Mouse (Mus musculus) spleen, adult 2 months (tissue): ENCODE data around the gene Vmn2r47. TPM values are rescaled to one million over a fixed set of nuclear protein-coding genes. Genes with fewer than 3 reads are reported as not detected.
"Not testable (repeated sequence)": the region's sequence is repeated elsewhere in the genome, so short reads cannot be mapped to it uniquely, and the experiment has no call there.

Experiments used
- DNase-seq, 2 experiments: peaks; one replicate each; pipeline versions ENCODE4 v3.0.0 to v3.0.0-alpha.2; 2012 to 2021; ENCODE audit warnings: low spot score in 2 of 2, low read depth in 1 of 2
- H3K27ac ChIP-seq: fragments of 200-500 bp; 2 replicates; pipeline ENCODE4 v1.5.1; 2012; ENCODE audit warnings: low read length, inconsistent platforms; ENCODE audit not compliant: insufficient read depth
- H3K27me3 ChIP-seq: fragments of 200-500 bp; 2 replicates; pipeline ENCODE4 v1.6.1; 2012; ENCODE audit warnings: mild to moderate bottlenecking, moderate library complexity, low read length, inconsistent platforms; ENCODE audit not compliant: control insufficient read depth, insufficient read depth
- H3K36me3 ChIP-seq: fragments of 200-500 bp; 2 replicates; pipeline ENCODE4 v1.6.1; 2012; ENCODE audit warnings: mild to moderate bottlenecking, low read length, inconsistent platforms; ENCODE audit not compliant: control insufficient read depth, insufficient read depth
- H3K4me1 ChIP-seq: fragments of 200-500 bp; 2 replicates; pipeline ENCODE4 v1.6.1; 2011; ENCODE audit warnings: inconsistent platforms; ENCODE audit not compliant: control insufficient read depth, insufficient read depth, insufficient read length
- H3K4me3 ChIP-seq: fragments of 200-500 bp; 2 replicates; pipeline ENCODE4 v1.5.1; 2011; ENCODE audit warnings: mild to moderate bottlenecking, inconsistent platforms; ENCODE audit not compliant: insufficient read depth, insufficient read length; ENCODE audit errors: extremely low read depth
- WGBS: fragments of 180-500 bp; shearing (Covaris S2); methylation state at CpG from one replicate; pipeline ENCODE4 v1.1.7; 2018; 5-methylcytosine and 5-hydroxymethylcytosine counted together
- polyA plus RNA-seq: library from polyadenylated mRNA; depleted of rRNA; stranded (reverse); fragments of >200 nt; gene quantifications from 2 replicates; pipeline ENCODE4 v1.2.3, GENCODE M21; 2012; rRNA removed

Vmn2r47 gene
- polyA plus RNA-seq = not detected in 2 replicates

GRCm38 (mm10) chr7:9841225-9841624 is at the start of gene Vmn2r47:
Gene Vmn2r47 (minus strand): TSS chr7:9841325.
- H3K4me1 ChIP-seq, DNase-seq, H3K27me3 ChIP-seq, H3K27ac ChIP-seq, H3K4me3 ChIP-seq, H3K36me3 ChIP-seq: not testable (repeated sequence)
- WGBS = no CpG with 5 or more reads among the region's 1 CpGs

- WGBS = no CpG with 5 or more reads among the region's 1 CpGs
- not testable (repeated sequence) for H3K4me3 ChIP-seq, H3K27me3 ChIP-seq, H3K27ac ChIP-seq, H3K4me1 ChIP-seq, H3K36me3 ChIP-seq, DNase-seq
These were observed 70.7 kb downstream of the Vmn2r47 start, which contains the start of gene Vmn2r46 for GRCm38 (mm10) chr7:9770471-9770870. Gene Vmn2r46 (minus strand): TSS chr7:9770571.

Other genes with a start within 250 kb of the Vmn2r47 start
- gene Vmn2r46, start 70.8 kb downstream of the Vmn2r47 start, polyA plus RNA-seq = not detected in 2 replicates
- not detected in 2 replicates for gene Vmn2r48, start 112.3 kb upstream of the Vmn2r47 start, polyA plus RNA-seq
- gene Vmn2r49, start 150.9 kb upstream of the Vmn2r47 start, polyA plus RNA-seq = not detected in 2 replicates
- not detected in 2 replicates for gene Vmn2r50, start 212.0 kb upstream of the Vmn2r47 start, polyA plus RNA-seq